15 mouse cellular contexts compared by ENCODE assay signal in the genomic region with DNA sequence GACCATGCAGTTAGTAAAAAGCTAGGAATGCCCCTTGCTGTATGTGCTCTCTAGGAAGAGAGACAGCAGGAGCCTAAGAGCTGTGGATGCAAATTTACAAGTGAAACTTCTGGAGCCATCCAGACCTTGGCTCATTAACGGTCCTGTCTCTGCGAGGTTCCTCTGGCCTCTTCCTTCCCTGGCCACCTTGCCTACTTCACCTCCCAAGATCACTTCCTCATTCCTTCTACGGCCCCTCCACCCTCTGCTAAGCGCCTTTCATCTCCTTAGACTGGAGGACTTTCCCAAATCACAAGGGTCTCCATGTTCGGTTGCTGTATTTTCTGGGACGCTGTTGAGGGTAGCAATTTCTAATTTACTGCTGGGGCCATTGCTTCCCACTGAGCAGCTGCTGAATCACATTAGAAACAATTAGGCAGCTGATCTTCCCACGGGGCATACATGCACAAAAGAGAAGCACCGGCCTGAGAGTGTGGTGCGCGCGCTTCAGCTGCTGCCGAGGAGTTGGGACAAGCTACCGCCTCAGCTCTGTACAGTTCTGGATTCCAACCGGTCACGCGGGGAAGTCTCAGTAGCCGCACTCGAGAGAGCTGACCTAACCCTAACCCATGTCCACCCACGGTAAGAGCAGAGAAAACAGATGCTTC. TPM values are rescaled to one million over a fixed set of nuclear protein-coding genes. Genes with fewer than 3 reads are reported as not detected.
DNase-seq lines count a peak whose midpoint lies in the region; ATAC-seq and TF ChIP-seq lines count a peak whose summit lies in the region.
"Had no signal": no experiment of that assay in that cellular context is flagged by ENCODE, and none has a peak within 500 bp of the region (broad histone marks: within the 10 kb centered on the region; RNA-seq: fewer than 3 reads in every experiment).

No protein-coding gene starts in this region.

- 0 out of 2 replicates have a peak overlapping the region, but pooled peaks have one; percentile 35 for H3K27ac ChIP-seq in forebrain, embryonic 10.5 days
- H3K27ac ChIP-seq in forebrain, postnatal 0 days (ENCODE audit: low read depth, low read length): no peak overlapping the region
- peak overlapping the region; percentile 70 for H3K27ac ChIP-seq in hindbrain, embryonic 12.5 days
- no peak overlapping the region for H3K27ac ChIP-seq in neural tube, embryonic 12.5 days
- H3K27ac ChIP-seq in layer of hippocampus, adult 2 months: no peak overlapping the region
- H3K27ac ChIP-seq: heart, adult 2 months; liver, embryonic 14.5 days had no signal

- no peak overlapping the region for H3K4me3 ChIP-seq in forebrain, embryonic 10.5 days
- H3K4me3 ChIP-seq in forebrain, postnatal 0 days (ENCODE audit: low read depth, low read length): no peak overlapping the region
- no peak overlapping the region; the same call in 1 of the 2 replicates for H3K4me3 ChIP-seq in hindbrain, embryonic 12.5 days
- no peak overlapping the region; the same call in 1 of the 2 replicates for H3K4me3 ChIP-seq in neural tube, embryonic 12.5 days
- no peak overlapping the region for H3K4me3 ChIP-seq in layer of hippocampus, adult 2 months
- H3K4me3 ChIP-seq: embryonic facial prominence, embryonic 12.5 days; heart, adult 2 months had no signal

- no peak for TF ChIP-seq CTCF in forebrain, postnatal 0 days (IDR thresholded peaks at IDR 0.05; ENCODE audit: low read depth)
- TF ChIP-seq CTCF in brain, embryonic 14.5 days (IDR thresholded peaks at IDR 0.05; ENCODE audit: borderline replicate concordance, extremely low read depth, insufficient read depth, insufficient read length): no peak
- no peak for TF ChIP-seq CTCF in layer of hippocampus, adult 2 months (conservative IDR thresholded peaks at IDR 0.05)

- ATAC-seq in forebrain, postnatal 0 days: no peak
- peak; percentile 70 for ATAC-seq in hindbrain, embryonic 12.5 days (ENCODE audit: low FRiP score)
- ATAC-seq in neural tube, embryonic 12.5 days (ENCODE audit: low FRiP score, low read depth): peak; percentile 84

- H3K4me1 ChIP-seq in forebrain, embryonic 10.5 days: peaks cover 24% of the 10 kb centered on the region
- peaks cover 7% of the 10 kb centered on the region; the same call in 1 of the 2 replicates for H3K4me1 ChIP-seq in forebrain, postnatal 0 days (ENCODE audit: insufficient read depth)
- H3K4me1 ChIP-seq in hindbrain, embryonic 12.5 days: peaks cover 22% of the 10 kb centered on the region
- H3K4me1 ChIP-seq in neural tube, embryonic 12.5 days: peaks cover 12% of the 10 kb centered on the region

- H3K27me3 ChIP-seq in forebrain, embryonic 10.5 days (ENCODE audit: poor library complexity, severe bottlenecking): no peaks in the 10 kb centered on the region
- no peaks in the 10 kb centered on the region for H3K27me3 ChIP-seq in forebrain, postnatal 0 days (ENCODE audit: insufficient read depth, low read length)
- no peaks in the 10 kb centered on the region for H3K27me3 ChIP-seq in hindbrain, embryonic 12.5 days
- H3K27me3 ChIP-seq in neural tube, embryonic 12.5 days (replicated peaks): no peaks in the 10 kb centered on the region
- H3K27me3 ChIP-seq: embryonic facial prominence, embryonic 12.5 days had no signal

- no peak overlapping the region for H3K4me2 ChIP-seq in forebrain, postnatal 0 days (ENCODE audit: low read depth)
- H3K4me2 ChIP-seq in hindbrain, embryonic 12.5 days (replicated peaks): peak overlapping the region; percentile 30
- peak overlapping the region; percentile 34 for H3K4me2 ChIP-seq in neural tube, embryonic 12.5 days (replicated peaks)
- H3K4me2 ChIP-seq: embryonic facial prominence, embryonic 12.5 days had no signal

- DNase-seq in forebrain, embryonic 10.5 days (ENCODE audit: extremely low spot score, low spot score): no peak
- no peak for DNase-seq in forebrain, postnatal 0 days
- DNase-seq in brain, embryonic 14.5 days (ENCODE audit: low read depth): peak; percentile 73
- DNase-seq in layer of hippocampus, adult 2 months (ENCODE audit: low spot score in 2 of 2): no peak
- no peak for DNase-seq in left cerebral cortex, adult 8-10 months (ENCODE audit: low spot score in 2 of 2)
- DNase-seq in cerebellum, adult 8-10 months: no peak
- DNase-seq: cerebellum, postnatal 10 days; heart, adult 2 months; lung, postnatal 14 days; thymus, adult 18-20 months had no signal

- TF ChIP-seq POLR2A in brain, embryonic 14.5 days (IDR thresholded peaks at IDR 0.05; ENCODE audit: borderline replicate concordance, extremely low read depth, insufficient read depth, insufficient read length, poor library complexity, severe bottlenecking): no peak

- no peaks in the 10 kb centered on the region for H3K9me3 ChIP-seq in forebrain, embryonic 10.5 days
- H3K9me3 ChIP-seq in forebrain, postnatal 0 days (ENCODE audit: low read length): no peaks in the 10 kb centered on the region
- no peaks in the 10 kb centered on the region for H3K9me3 ChIP-seq in hindbrain, embryonic 12.5 days (replicated peaks)
- H3K9me3 ChIP-seq in neural tube, embryonic 12.5 days: no peaks in the 10 kb centered on the region

- no peaks in the 10 kb centered on the region for H3K36me3 ChIP-seq in forebrain, embryonic 10.5 days (replicated peaks)
- no peaks in the 10 kb centered on the region for H3K36me3 ChIP-seq in forebrain, postnatal 0 days (ENCODE audit: insufficient read depth)
- no peaks in the 10 kb centered on the region for H3K36me3 ChIP-seq in hindbrain, embryonic 12.5 days
- H3K36me3 ChIP-seq in neural tube, embryonic 12.5 days: no peaks in the 10 kb centered on the region
- H3K36me3 ChIP-seq: embryonic facial prominence, embryonic 12.5 days; G1E had no signal

- WGBS in forebrain, embryonic 10.5 days: 80% methylated on average over 19 of the region's 19 CpGs
- 52% methylated on average over 19 of the region's 19 CpGs for WGBS in forebrain, postnatal 0 days
- WGBS in hindbrain, embryonic 12.5 days: 61% methylated on average over 19 of the region's 19 CpGs
- WGBS in neural tube, embryonic 12.5 days: 58% methylated on average over 19 of the region's 19 CpGs

- H3K9ac ChIP-seq in forebrain, postnatal 0 days: no peak overlapping the region
- no peak overlapping the region for H3K9ac ChIP-seq in hindbrain, embryonic 12.5 days
- H3K9ac ChIP-seq in neural tube, embryonic 12.5 days: no peak overlapping the region
- H3K9ac ChIP-seq: embryonic facial prominence, embryonic 12.5 days; liver, embryonic 14.5 days had no signal

RNA-seq across cellular contexts. Expression of a gene that starts 14.3 kb away (rescaled TPM):
- 1.9 and 2.2 TPM in 2 replicates for polyA plus RNA-seq in forebrain, embryonic 10.5 days (2016; fragmentation: Nextera tagmentation; extraction: Ambion mirVana)
- total RNA-seq in forebrain, postnatal 0 days (2014; rRNA removed): 3.9 and 6.4 TPM in 2 replicates
- polyA plus RNA-seq in forebrain, postnatal 0 days (2015; fragmentation: Nextera tagmentation; extraction: Ambion mirVana): 0.99 and 1.8 TPM in 2 replicates
- 3.9 and 7.6 TPM in 2 replicates for polyA plus RNA-seq in brain, embryonic 14.5 days (2012; rRNA removed)
- 7.3 and 7.8 TPM in 2 replicates for polyA plus RNA-seq in hindbrain, embryonic 12.5 days (2016; fragmentation: Nextera tagmentation; extraction: Ambion mirVana)
- polyA plus RNA-seq in neural tube, embryonic 12.5 days (2016; fragmentation: Nextera tagmentation; extraction: Ambion mirVana): 3.5 and 4.2 TPM in 2 replicates
- 1 to 10 TPM; 4.4 to 4.6 TPM for total RNA-seq in layer of hippocampus, adult 2 months (2021)
- total RNA-seq in left cerebral cortex, adult 8-10 months (2022): 1 to 10 TPM; 5.0 to 6.3 (median 5.7) TPM

Comparison
In these comparisons a context has a peak if more than half of its experiments do, and no peak if none do; other contexts are left out.
1. H3K27ac ChIP-seq: peak in forebrain, embryonic 10.5 days (single experiment) and hindbrain, embryonic 12.5 days (single experiment); none in forebrain, postnatal 0 days (single experiment), neural tube, embryonic 12.5 days (single experiment) and layer of hippocampus, adult 2 months (single experiment).